Mouse (Mus musculus): ENCODE measurements around the gene Adcy3. TPM values are rescaled to one million over a fixed set of nuclear protein-coding genes. Genes with fewer than 3 reads are reported as not detected.

Gene Adcy3
- polyA plus RNA-seq, 1 experiment from 2014 or later: 13.4 TPM

GRCm38 (mm10) chr12:4206106-4206505, 73.2 kb downstream of the Adcy3 start:
- peaks cover 78% of the 10 kb centered on the region for H3K36me3 ChIP-seq (ENCODE audit: control insufficient read depth, insufficient read depth, low read length)
- no peak overlapping the region for H3K4me3 ChIP-seq (ENCODE audit: low read depth, low read length)
- no peak overlapping the region for H3K4me2 ChIP-seq (ENCODE audit: low read depth, low read length)
- H3K27ac ChIP-seq (replicated peaks; ENCODE audit: low read depth, low read length): no peak overlapping the region
- 95% methylated on average over 11 of the region's 11 CpGs for WGBS
- no peaks in the 10 kb centered on the region for H3K4me1 ChIP-seq (ENCODE audit: control insufficient read depth, insufficient read depth, low read length)
- H3K27me3 ChIP-seq (replicated peaks; ENCODE audit: control insufficient read depth, insufficient read depth, low read length): no peaks in the 10 kb centered on the region
- H3K9ac ChIP-seq (ENCODE audit: low read depth, low read length): no peak overlapping the region
- H3K9me3 ChIP-seq (ENCODE audit: control insufficient read depth, low read length): no peaks in the 10 kb centered on the region
- no peak for ATAC-seq (ENCODE audit: low read depth)
- no peak for DNase-seq (ENCODE audit: low spot score)

- Histone ChIP-seq H3K36me3 (ENCODE audit: control insufficient read depth, insufficient read depth, low read length) (peaks cover 84% of the 10 kb centered on the region), H3K27ac (replicated peaks; ENCODE audit: low read depth, low read length) (no peak overlapping the region), H3K4me3 (ENCODE audit: low read depth, low read length) (no peak overlapping the region), H3K9ac (ENCODE audit: low read depth, low read length) (no peak overlapping the region), H3K4me1 (ENCODE audit: control insufficient read depth, insufficient read depth, low read length) (no peaks in the 10 kb centered on the region), H3K4me2 (ENCODE audit: low read depth, low read length) (no peak overlapping the region), H3K27me3 (replicated peaks; ENCODE audit: control insufficient read depth, insufficient read depth, low read length) (no peaks in the 10 kb centered on the region), H3K9me3 (ENCODE audit: control insufficient read depth, low read length) (no peaks in the 10 kb centered on the region)
- peak; percentile 61 for DNase-seq (ENCODE audit: low spot score)
- ATAC-seq (ENCODE audit: low read depth): 0 out of 2 replicates have a peak, but pooled peaks have one; percentile 19
- WGBS: 79% methylated on average over 9 of the region's 15 CpGs
Measured at GRCm38 (mm10) chr12:4208405-4209133, 75.7 kb downstream of the Adcy3 start.

GRCm38 (mm10) chr12:4209196-4209595, 76.3 kb downstream of the Adcy3 start:
- Histone ChIP-seq H3K9me3 (ENCODE audit: control insufficient read depth, low read length) (no peaks in the 10 kb centered on the region), H3K27me3 (replicated peaks; ENCODE audit: control insufficient read depth, insufficient read depth, low read length) (no peaks in the 10 kb centered on the region), H3K4me3 (ENCODE audit: low read depth, low read length) (no peak overlapping the region), H3K4me2 (ENCODE audit: low read depth, low read length) (no peak overlapping the region), H3K4me1 (ENCODE audit: control insufficient read depth, insufficient read depth, low read length) (no peaks in the 10 kb centered on the region), H3K27ac (replicated peaks; ENCODE audit: low read depth, low read length) (no peak overlapping the region), H3K36me3 (ENCODE audit: control insufficient read depth, insufficient read depth, low read length) (peaks cover 85% of the 10 kb centered on the region), H3K9ac (ENCODE audit: low read depth, low read length) (no peak overlapping the region)
- ATAC-seq (ENCODE audit: low read depth): no peak
- 93% methylated on average over 9 of the region's 9 CpGs for WGBS
- no peak for DNase-seq (ENCODE audit: low spot score)

- Histone ChIP-seq H3K9ac (ENCODE audit: low read depth, low read length) (no peak overlapping the region), H3K27ac (replicated peaks; ENCODE audit: low read depth, low read length) (no peak overlapping the region), H3K4me3 (ENCODE audit: low read depth, low read length) (no peak overlapping the region), H3K36me3 (ENCODE audit: control insufficient read depth, insufficient read depth, low read length) (peaks cover 87% of the 10 kb centered on the region), H3K4me2 (ENCODE audit: low read depth, low read length) (no peak overlapping the region), H3K4me1 (ENCODE audit: control insufficient read depth, insufficient read depth, low read length) (no peaks in the 10 kb centered on the region), H3K9me3 (ENCODE audit: control insufficient read depth, low read length) (no peaks in the 10 kb centered on the region), H3K27me3 (replicated peaks; ENCODE audit: control insufficient read depth, insufficient read depth, low read length) (no peaks in the 10 kb centered on the region)
- ATAC-seq (ENCODE audit: low read depth): no peak
- 92% methylated on average over 9 of the region's 9 CpGs for WGBS
- DNase-seq (ENCODE audit: low spot score): no peak
Measured at GRCm38 (mm10) chr12:4211174-4211573, 78.3 kb downstream of the Adcy3 start.

- no peak overlapping the region for H3K9ac ChIP-seq (ENCODE audit: low read depth, low read length)
- no peaks in the 10 kb centered on the region for H3K4me1 ChIP-seq (ENCODE audit: control insufficient read depth, insufficient read depth, low read length)
- H3K27ac ChIP-seq (replicated peaks; ENCODE audit: low read depth, low read length): no peak overlapping the region
- H3K4me2 ChIP-seq (ENCODE audit: low read depth, low read length): no peak overlapping the region
- no peaks in the 10 kb centered on the region for H3K9me3 ChIP-seq (ENCODE audit: control insufficient read depth, low read length)
- H3K4me3 ChIP-seq (ENCODE audit: low read depth, low read length): no peak overlapping the region
- peaks cover 81% of the 10 kb centered on the region for H3K36me3 ChIP-seq (ENCODE audit: control insufficient read depth, insufficient read depth, low read length)
- DNase-seq (ENCODE audit: low spot score): no peak
- ATAC-seq (ENCODE audit: low read depth): peak; percentile 60; the same call in 1 of the 2 replicates
- no peaks in the 10 kb centered on the region for H3K27me3 ChIP-seq (replicated peaks; ENCODE audit: control insufficient read depth, insufficient read depth, low read length)
- WGBS: 49% methylated on average over 8 of the region's 8 CpGs
Measured at GRCm38 (mm10) chr12:4212908-4213307, 80.0 kb downstream of the Adcy3 start.

- H3K36me3 ChIP-seq (ENCODE audit: control insufficient read depth, insufficient read depth, low read length): peaks cover 49% of the 10 kb centered on the region
- 0 out of 2 replicates have a peak, but pooled peaks cover 8% of the 10 kb centered on the region for H3K4me1 ChIP-seq (ENCODE audit: control insufficient read depth, insufficient read depth, low read length)
- H3K27me3 ChIP-seq (replicated peaks; ENCODE audit: control insufficient read depth, insufficient read depth, low read length): no peaks in the 10 kb centered on the region
- WGBS: 94% methylated on average over 7 of the region's 7 CpGs
- DNase-seq (ENCODE audit: low spot score): no peak
- H3K4me3 ChIP-seq (ENCODE audit: low read depth, low read length): no peak overlapping the region
- no peak overlapping the region for H3K4me2 ChIP-seq (ENCODE audit: low read depth, low read length)
- H3K9me3 ChIP-seq (ENCODE audit: control insufficient read depth, low read length): no peaks in the 10 kb centered on the region
- no peak for ATAC-seq (ENCODE audit: low read depth)
- H3K9ac ChIP-seq (ENCODE audit: low read depth, low read length): no peak overlapping the region
- no peak overlapping the region for H3K27ac ChIP-seq (replicated peaks; ENCODE audit: low read depth, low read length)
Measured at GRCm38 (mm10) chr12:4230156-4230555, 97.3 kb downstream of the Adcy3 start.

GRCm38 (mm10) chr12:4232777-4233176, 99.9 kb downstream of the Adcy3 start:
- WGBS: 38% methylated on average over 4 of the region's 4 CpGs
- Histone ChIP-seq H3K4me1 (ENCODE audit: control insufficient read depth, insufficient read depth, low read length) (0 out of 2 replicates have a peak, but pooled peaks cover 8% of the 10 kb centered on the region), H3K36me3 (ENCODE audit: control insufficient read depth, insufficient read depth, low read length) (peaks cover 33% of the 10 kb centered on the region), H3K27ac (replicated peaks; ENCODE audit: low read depth, low read length) (no peak overlapping the region), H3K9me3 (ENCODE audit: control insufficient read depth, low read length) (no peaks in the 10 kb centered on the region), H3K4me2 (ENCODE audit: low read depth, low read length) (peak overlapping the region; percentile 70), H3K9ac (ENCODE audit: low read depth, low read length) (peak overlapping the region; percentile 72), H3K4me3 (ENCODE audit: low read depth, low read length) (peak overlapping the region; percentile 71), H3K27me3 (replicated peaks; ENCODE audit: control insufficient read depth, insufficient read depth, low read length) (no peaks in the 10 kb centered on the region)
- ATAC-seq (ENCODE audit: low read depth) (no peak), DNase-seq (ENCODE audit: low spot score) (no peak)

- Histone ChIP-seq H3K27me3 (replicated peaks; ENCODE audit: control insufficient read depth, insufficient read depth, low read length) (no peaks in the 10 kb centered on the region), H3K4me3 (ENCODE audit: low read depth, low read length) (peak within 1 kb of the TSS; percentile 71), H3K4me2 (ENCODE audit: low read depth, low read length) (peak within 1 kb of the TSS; percentile 70), H3K9me3 (ENCODE audit: control insufficient read depth, low read length) (no peaks in the 10 kb centered on the region), H3K36me3 (ENCODE audit: control insufficient read depth, insufficient read depth, low read length) (peaks cover 27% of the 10 kb centered on the region), H3K4me1 (ENCODE audit: control insufficient read depth, insufficient read depth, low read length) (0 out of 2 replicates have a peak, but pooled peaks cover 8% of the 10 kb centered on the region), H3K9ac (ENCODE audit: low read depth, low read length) (peak within 1 kb of the TSS; percentile 72), H3K27ac (replicated peaks; ENCODE audit: low read depth, low read length) (peak within 1 kb of the TSS; percentile 91)
- under 1% methylated on average over 50 of the region's 50 CpGs for WGBS
- ATAC-seq (ENCODE audit: low read depth) (peak; percentile 99), DNase-seq (ENCODE audit: low spot score) (peak; percentile 98)
Measured at GRCm38 (mm10) chr12:4233572-4234508, 100.9 kb downstream of the Adcy3 start, which contains the start of the genes Ptrhd1 and Cenpo. Gene Ptrhd1 (plus strand): TSS chr12:4234027. Gene Cenpo (minus strand): TSS chr12:4234294.
